Mouse (Mus musculus) E14TG2a.4 (cell line): Measurements from ENCODE around the gene Tbx21.

ENCODE experiments used
- CTCF ChIP-seq: conservative IDR thresholded peaks from 2 replicates; pipeline ENCODE4 v1.5.1; 2014; ENCODE audit warnings: low read length
- NANOG ChIP-seq: IDR thresholded peaks from 2 replicates; pipeline ENCODE4 v1.6.1; 2014; ENCODE audit warnings: borderline replicate concordance, low read length, mixed read lengths
- POU5F1 ChIP-seq: IDR thresholded peaks from 2 replicates; pipeline ENCODE4 v1.6.1; 2014; ENCODE audit warnings: low read length, borderline replicate concordance

DNA sequence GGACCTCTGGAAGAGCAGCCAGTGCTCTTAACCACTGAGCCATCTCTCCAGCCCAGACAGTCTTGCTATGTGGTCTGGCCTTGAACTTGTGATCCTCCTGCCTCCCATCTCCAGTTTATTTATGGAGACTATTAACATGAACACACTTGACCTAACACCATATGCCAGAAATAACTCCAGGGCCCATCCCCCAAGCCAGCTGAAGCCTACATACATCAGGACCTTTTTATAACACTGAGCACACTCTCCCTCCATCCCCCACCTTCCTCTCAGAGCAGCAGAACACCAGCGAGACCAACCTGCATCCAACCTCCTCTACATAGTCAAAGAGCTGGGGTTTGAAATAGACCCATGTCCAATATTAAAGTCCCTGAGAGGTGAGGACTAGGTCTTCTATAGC is 44.0 kb downstream of the Tbx21 start:
- TF ChIP-seq CTCF: no peak
- no peak for TF ChIP-seq POU5F1
- no peak for TF ChIP-seq NANOG
